Mouse (Mus musculus) spleen, adult 2 months (tissue): Measurements from ENCODE around the gene Gm20903. TPM values are rescaled to one million over a fixed set of nuclear protein-coding genes. Genes with fewer than 3 reads are reported as not detected.
"Not testable (repeated sequence)": the region's sequence is repeated elsewhere in the genome, so short reads cannot be mapped to it uniquely, and the experiment has no call there.

Experiments
- DNase-seq, 2 experiments: peaks; one replicate each; pipeline versions ENCODE4 v3.0.0 to v3.0.0-alpha.2; 2012 to 2021; ENCODE audit warnings: low spot score in 2 of 2, low read depth in 1 of 2
- H3K27ac ChIP-seq: fragments of 200-500 bp; 2 replicates; pipeline ENCODE4 v1.5.1; 2012; ENCODE audit warnings: low read length, inconsistent platforms; ENCODE audit not compliant: insufficient read depth
- H3K27me3 ChIP-seq: fragments of 200-500 bp; 2 replicates; pipeline ENCODE4 v1.6.1; 2012; ENCODE audit warnings: mild to moderate bottlenecking, moderate library complexity, low read length, inconsistent platforms; ENCODE audit not compliant: control insufficient read depth, insufficient read depth
- H3K36me3 ChIP-seq: fragments of 200-500 bp; 2 replicates; pipeline ENCODE4 v1.6.1; 2012; ENCODE audit warnings: mild to moderate bottlenecking, low read length, inconsistent platforms; ENCODE audit not compliant: control insufficient read depth, insufficient read depth
- H3K4me1 ChIP-seq: fragments of 200-500 bp; 2 replicates; pipeline ENCODE4 v1.6.1; 2011; ENCODE audit warnings: inconsistent platforms; ENCODE audit not compliant: control insufficient read depth, insufficient read depth, insufficient read length
- H3K4me3 ChIP-seq: fragments of 200-500 bp; 2 replicates; pipeline ENCODE4 v1.5.1; 2011; ENCODE audit warnings: mild to moderate bottlenecking, inconsistent platforms; ENCODE audit not compliant: insufficient read depth, insufficient read length; ENCODE audit errors: extremely low read depth
- WGBS: fragments of 180-500 bp; shearing (Covaris S2); methylation state at CpG from one replicate; pipeline ENCODE4 v1.1.7; 2018; 5-methylcytosine and 5-hydroxymethylcytosine counted together
- polyA plus RNA-seq: library from polyadenylated mRNA; depleted of rRNA; stranded (reverse); fragments of >200 nt; gene quantifications from 2 replicates; pipeline ENCODE4 v1.2.3, GENCODE M21; 2012; rRNA removed

The Gm20903 gene
- not detected in 2 replicates for polyA plus RNA-seq

GRCm38 (mm10) chrY:73669015-73669414 lies at the start of gene Gm20903:
Gm20903 (plus strand) TSS chrY:73669315.
- H3K4me3 ChIP-seq, H3K4me1 ChIP-seq, H3K27me3 ChIP-seq, H3K36me3 ChIP-seq, DNase-seq, H3K27ac ChIP-seq: not testable (repeated sequence)
- no CpG with 5 or more reads among the region's 6 CpGs for WGBS
